Mouse (Mus musculus) left cerebral cortex, postnatal 10 days (tissue): ENCODE data around the gene Tmem11. TPM values are rescaled to one million over a fixed set of nuclear protein-coding genes. Genes with fewer than 3 reads are reported as not detected.

Source experiments
- DNase-seq, 2 experiments: peaks; one replicate each; pipeline ENCODE4 v3.0.0; 2021 to 2022; ENCODE audit warnings: low spot score in 2 of 2, mixed read lengths in 1 of 2; ENCODE audit errors: extremely low spot score in 1 of 2
- intact Hi-C: fragments of 180-260 bp; cut with DNase I; formaldehyde crosslinking; loops from one replicate; pipeline ENCODE4 v1.15.1; 2025
- total RNA-seq, 2 experiments: library from RNA; stranded (reverse); gene quantifications; 2 replicates each; pipeline ENCODE4 v1.2.3; 2021

The Tmem11 gene
- total RNA-seq, result 10 to 100 TPM; 25.2 TPM

GRCm38 (mm10) chr11:60878675-60879294 lies at the start of gene Tmem11:
Gene Tmem11 (minus strand): TSS chr11:60879272.
- peak; percentile 96 to 97 for DNase-seq
- intact Hi-C loops, result loop anchor here (5.0 kb wide), 2 partner anchors 46 to 101 kb away; partner anchors contain the start of genes Dhrs7b, Smcr8 and Top3a

DNA sequence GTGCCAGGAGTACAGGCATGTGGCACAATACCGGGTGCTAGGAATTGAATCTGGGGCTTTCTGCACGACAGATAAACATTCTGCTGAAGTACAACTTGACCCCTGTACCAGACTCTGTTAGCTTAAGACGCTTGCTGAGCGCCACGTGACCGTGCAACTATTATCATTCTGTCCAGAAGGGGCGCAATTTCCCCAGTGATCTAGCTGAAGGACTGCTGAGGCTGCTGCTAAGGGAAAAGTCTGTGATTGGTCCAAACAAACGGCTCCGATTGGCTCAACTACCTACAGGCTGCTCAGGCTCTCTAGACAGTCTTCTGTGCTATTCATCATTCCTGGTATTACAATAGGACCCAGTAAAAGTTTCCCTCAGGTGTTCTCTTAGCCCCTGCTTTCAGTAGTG lies 48.2 kb upstream of the Tmem11 start:
- peak; percentile 90 to 91 for DNase-seq

DNA sequence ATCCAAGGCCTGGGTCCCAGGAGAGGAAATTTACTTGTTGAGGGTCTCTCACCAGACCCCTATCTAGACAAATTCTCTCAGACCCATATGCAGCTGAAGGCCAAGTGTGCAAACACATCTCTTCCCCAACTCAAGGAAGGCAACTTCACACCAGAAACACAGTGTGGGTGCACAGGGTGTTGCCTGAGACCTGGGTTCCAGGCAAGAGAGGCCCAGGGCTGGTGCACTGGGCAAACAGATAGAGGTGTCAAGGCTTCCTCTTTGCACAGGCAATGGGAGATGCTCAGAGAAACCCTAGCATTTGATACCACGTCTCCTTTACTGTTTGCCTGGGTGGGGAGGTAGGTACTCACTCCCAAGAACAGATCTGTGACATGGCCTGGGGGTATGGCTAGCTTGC lies 45.9 kb upstream of the Tmem11 start:
- intact Hi-C loops, result no loop called here
- DNase-seq, result no peak

More for the DNA sequence above, 48.2 kb upstream of the Tmem11 start:
- intact Hi-C loops, result no loop called here

- DNase-seq, result peak in 1 of 2 experiments; percentile 22
- intact Hi-C loops, result no loop called here
Measured at GRCm38 (mm10) chr11:60924498-60924897, 45.4 kb upstream of the Tmem11 start.

DNA sequence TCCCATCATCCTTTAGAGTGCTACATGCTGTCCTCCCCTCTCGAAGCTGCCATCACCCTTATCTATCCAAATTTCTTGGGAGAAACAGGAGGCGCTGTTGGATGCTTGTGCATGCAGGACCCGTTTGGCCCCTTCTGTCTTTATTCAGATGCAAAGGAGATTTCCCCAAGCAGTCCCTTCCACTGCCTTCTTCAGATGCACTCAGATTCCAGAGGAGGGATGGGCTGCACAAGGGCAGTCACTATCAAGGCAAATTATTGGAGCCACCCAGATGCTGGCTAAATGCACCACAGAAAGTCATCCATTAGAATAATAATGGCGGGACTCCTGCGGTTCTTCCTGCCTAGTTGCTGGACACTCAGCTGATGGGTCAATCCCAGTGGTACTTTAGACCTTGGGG lies 43.9 kb upstream of the Tmem11 start:
- intact Hi-C loops, result no loop called here
- DNase-seq, result no peak

GRCm38 (mm10) chr11:60922195-60922594 lies 43.1 kb upstream of the Tmem11 start:
- intact Hi-C loops, result no loop called here
- DNase-seq, result no peak

DNA sequence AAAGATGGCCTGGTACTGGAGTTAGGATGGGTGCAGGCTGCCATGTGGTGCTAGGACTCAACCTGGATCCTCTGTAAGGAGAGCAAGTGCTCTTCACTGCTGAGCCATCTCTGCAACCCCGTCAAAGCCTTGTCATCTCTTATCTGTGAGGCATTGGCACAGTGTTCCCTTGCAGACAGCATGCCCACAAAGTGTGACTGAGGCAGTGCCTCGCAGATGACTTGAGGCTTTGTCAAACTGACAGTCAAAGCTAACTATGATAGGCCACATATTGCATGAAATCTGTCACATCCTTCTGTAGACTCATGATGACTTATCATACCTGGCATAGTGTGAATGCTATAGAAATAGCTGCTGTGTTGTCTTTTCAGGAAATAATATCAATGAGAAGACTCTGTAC lies 40.9 kb upstream of the Tmem11 start:
- intact Hi-C loops, result no loop called here
- no peak for DNase-seq

DNA sequence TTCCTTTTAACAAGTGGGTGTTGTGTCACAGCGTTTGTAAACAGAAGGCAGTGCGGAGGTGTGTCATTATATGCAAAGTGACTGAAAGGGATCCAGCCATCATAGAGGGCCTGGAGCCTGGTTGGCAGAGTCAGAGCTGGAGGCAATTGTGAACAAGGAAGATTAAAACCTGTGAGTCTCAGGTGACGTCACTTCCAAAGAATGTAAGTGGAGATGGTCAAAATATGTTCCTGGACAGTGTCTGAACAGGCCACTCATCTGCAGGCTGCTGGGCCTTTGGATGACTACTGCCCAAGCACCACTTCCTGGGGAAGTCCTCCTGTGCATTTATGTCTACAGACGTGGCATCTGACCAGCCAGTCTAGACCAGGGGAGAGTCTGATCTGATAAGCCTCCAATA lies 36.1 kb upstream of the Tmem11 start:
- intact Hi-C loops, result no loop called here
- no peak for DNase-seq

DNA sequence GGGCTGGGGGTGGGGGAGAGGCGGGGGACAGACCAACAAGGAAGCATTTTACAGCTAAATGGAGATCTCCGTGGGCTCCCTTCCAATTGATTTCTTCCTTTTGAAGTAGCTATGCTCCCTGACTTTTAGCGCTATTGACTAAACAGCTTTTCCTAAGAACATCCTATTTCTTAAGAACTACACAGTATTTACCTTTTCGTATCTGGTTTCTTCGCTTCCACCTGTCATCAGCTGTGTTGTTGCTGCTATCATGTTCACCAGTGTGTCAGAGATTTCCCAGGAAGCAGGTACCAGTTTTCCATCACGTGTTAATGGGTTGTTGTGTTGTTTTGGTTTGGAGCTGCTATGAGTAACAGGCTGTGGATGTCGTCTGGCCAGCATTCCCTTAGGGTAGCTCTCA lies 35.4 kb upstream of the Tmem11 start, which contains the start of gene Natd1:
Gene Natd1, minus strand, starts transcription at position 260 of the 400 bp plus-strand sequence.
- intact Hi-C loops, result no loop called here
- no peak for DNase-seq

DNA sequence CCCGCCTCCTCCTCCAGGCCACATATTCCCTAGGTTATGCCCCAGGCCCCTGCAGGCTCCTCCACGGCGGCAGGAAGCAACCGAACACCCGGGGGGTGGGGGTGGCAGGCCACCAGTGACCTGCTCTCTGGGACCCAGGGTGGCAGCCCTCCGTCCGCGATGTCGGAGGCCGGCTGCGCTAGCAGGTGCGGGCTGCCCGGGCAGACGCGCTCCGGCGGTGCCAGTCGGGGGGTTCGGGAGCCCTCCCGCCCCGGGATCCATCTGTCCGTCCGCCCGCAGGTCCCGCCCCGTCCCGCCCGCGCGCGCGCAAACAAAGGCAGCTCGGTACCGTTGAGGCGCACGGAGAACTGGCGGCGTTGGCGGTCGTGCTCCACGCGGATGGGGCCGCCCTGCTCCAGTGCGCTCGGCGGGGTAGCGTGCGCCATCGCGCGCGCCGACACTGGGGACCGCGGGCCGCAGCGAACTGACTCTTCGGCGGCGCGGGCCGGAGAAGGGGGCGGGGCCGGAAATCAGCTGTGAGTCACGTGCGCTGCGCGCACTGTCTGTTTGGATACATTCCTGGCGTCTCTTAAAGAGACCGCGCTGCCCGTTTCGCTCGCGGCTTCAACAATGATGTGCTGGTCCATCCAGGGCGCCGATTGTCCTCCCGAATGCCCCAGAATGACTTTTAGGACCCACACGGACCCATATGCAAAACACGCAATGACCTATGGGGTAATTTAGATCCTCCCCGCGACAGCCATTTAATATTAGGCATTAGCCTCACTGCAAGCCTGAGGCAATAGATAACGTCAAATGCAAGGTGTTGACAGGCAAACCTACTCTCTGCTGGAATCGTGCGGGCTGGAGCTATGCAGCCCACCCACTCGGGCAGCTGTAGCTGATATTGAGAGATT lies 34.5 kb upstream of the Tmem11 start:
- DNase-seq, result peak; percentile 84 to 94
- intact Hi-C loops, result no loop called here

- no peak for DNase-seq
- intact Hi-C loops, result no loop called here
Measured at GRCm38 (mm10) chr11:60912525-60912973, 33.5 kb upstream of the Tmem11 start.

GRCm38 (mm10) chr11:60909626-60910025 lies 30.6 kb upstream of the Tmem11 start:
- DNase-seq, result no peak
- intact Hi-C loops, result no loop called here

DNA sequence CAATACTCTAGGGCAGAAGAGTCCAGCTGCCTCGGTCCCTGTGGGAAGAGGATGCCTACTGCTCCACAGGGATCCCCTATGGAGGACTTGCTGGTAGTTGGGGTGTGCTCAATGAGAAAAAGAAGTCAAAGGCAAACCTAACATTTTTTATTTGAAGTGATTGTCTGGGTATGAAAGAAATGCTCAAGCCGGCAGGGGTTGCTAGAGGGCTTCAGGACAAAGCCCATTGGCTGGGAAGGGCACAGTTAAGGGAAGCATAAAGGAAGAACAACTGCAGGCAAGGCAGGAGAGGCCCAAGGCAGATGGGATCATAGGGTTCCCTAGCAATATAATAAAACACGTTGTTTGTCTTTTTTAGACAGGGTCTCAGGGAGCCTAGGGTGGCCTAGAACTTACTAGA lies 29.0 kb upstream of the Tmem11 start:
- no peak for DNase-seq
- intact Hi-C loops, result no loop called here

- intact Hi-C loops, result no loop called here
- DNase-seq, result no peak
Measured at GRCm38 (mm10) chr11:60906449-60906848, 27.4 kb upstream of the Tmem11 start.

- no peak for DNase-seq
- intact Hi-C loops, result no loop called here
Measured at GRCm38 (mm10) chr11:60905407-60906120, 26.5 kb upstream of the Tmem11 start.

GRCm38 (mm10) chr11:60903661-60904061 lies 24.6 kb upstream of the Tmem11 start:
- no peak for DNase-seq
- intact Hi-C loops, result no loop called here

DNA sequence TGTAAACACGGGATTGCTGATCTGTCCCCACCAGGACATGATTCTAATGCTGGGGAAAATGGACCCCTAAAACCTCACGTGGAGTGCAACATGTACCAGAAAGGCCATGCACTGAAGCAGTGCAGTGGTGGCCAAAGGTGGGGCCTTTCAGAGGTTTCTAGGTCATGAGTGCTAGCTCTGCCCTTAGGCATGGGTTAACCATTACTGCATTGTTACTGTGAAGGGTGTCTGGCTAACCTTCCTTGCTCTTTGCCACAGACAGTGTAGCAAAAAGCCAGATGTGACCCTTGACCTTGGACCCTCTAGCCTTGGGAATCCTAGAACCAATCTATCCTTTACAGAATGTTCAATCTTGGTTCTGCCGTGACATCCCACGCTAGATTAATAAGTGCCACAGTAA lies 23.4 kb upstream of the Tmem11 start:
- intact Hi-C loops, result no loop called here
- no peak for DNase-seq

DNA sequence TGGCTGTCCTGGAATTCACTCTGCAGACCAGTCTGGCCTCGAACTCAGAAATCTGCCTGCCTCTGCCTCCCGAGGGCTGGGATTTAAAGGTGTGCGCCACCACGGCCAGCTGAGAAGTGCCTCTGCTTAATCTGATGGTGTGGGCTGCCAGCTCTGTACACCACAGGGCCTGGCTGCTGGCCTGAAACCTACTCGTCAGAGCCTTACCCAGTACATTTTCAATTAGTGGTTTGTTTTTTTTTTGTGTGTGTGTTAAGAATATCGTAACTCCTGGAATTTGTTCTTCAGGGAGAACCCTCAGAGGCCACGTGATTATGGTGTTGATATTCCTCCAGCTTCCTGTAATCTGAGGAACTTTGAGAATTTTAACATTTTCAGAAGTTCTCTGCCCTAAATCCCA lies 22.9 kb upstream of the Tmem11 start:
- DNase-seq, result no peak
- intact Hi-C loops, result no loop called here

- intact Hi-C loops, result no loop called here
- no peak for DNase-seq
Measured at GRCm38 (mm10) chr11:60895915-60896314, 16.8 kb upstream of the Tmem11 start.
